Mouse (Mus musculus) hindbrain, embryonic 11.5 days (tissue): ENCODE data around the gene Clcnkb. TPM values are rescaled to one million over a fixed set of nuclear protein-coding genes. Genes with fewer than 3 reads are reported as not detected.

Experiments
- ATAC-seq: fragments of 200-750 bp; cut with Nextera tagmentation; 2 replicates; pipeline ENCODE4 v1.8.0; 2017; ENCODE audit warnings: mild to moderate bottlenecking, moderate TSS enrichment, moderate library complexity; ENCODE audit not compliant: low FRiP score
- DNase-seq: peaks from one replicate; pipeline ENCODE4 v3.0.0-alpha.2; 2015; ENCODE audit warnings: low spot score
- H3K27ac ChIP-seq: fragments of 300-500 bp; sonication (generic); 2 replicates; pipeline ENCODE4 v1.5.1; 2014; ENCODE audit warnings: mild to moderate bottlenecking, low read depth, low read length
- H3K27me3 ChIP-seq: fragments of 300-500 bp; sonication (generic); 2 replicates; pipeline ENCODE4 v1.6.1; 2014; ENCODE audit warnings: mild to moderate bottlenecking, low read length, moderate library complexity, mixed read lengths; ENCODE audit not compliant: control insufficient read depth, insufficient read depth
- H3K36me3 ChIP-seq: fragments of 300-500 bp; sonication (generic); 2 replicates; pipeline ENCODE4 v1.6.1; 2014; ENCODE audit warnings: mild to moderate bottlenecking, low read length, moderate library complexity, mixed read lengths; ENCODE audit not compliant: control insufficient read depth, insufficient read depth
- H3K4me1 ChIP-seq: fragments of 300-500 bp; sonication (generic); replicated peaks from 2 replicates; pipeline ENCODE4 v1.6.1; 2014; ENCODE audit warnings: low read length, mixed read lengths; ENCODE audit not compliant: control insufficient read depth, insufficient read depth
- H3K4me2 ChIP-seq: fragments of 300-500 bp; sonication (generic); replicated peaks from 2 replicates; pipeline ENCODE4 v1.6.1; 2014; ENCODE audit warnings: mild to moderate bottlenecking, low read depth, low read length
- H3K4me3 ChIP-seq: fragments of 300-500 bp; sonication (generic); 2 replicates; pipeline ENCODE4 v1.5.1; 2014; ENCODE audit warnings: low read depth, low read length
- H3K9ac ChIP-seq: fragments of 300-500 bp; sonication (generic); 2 replicates; pipeline ENCODE4 v1.6.1; 2014; ENCODE audit warnings: low read depth, low read length
- H3K9me3 ChIP-seq: fragments of 300-500 bp; sonication (generic); 2 replicates; pipeline ENCODE4 v1.6.1; 2016; ENCODE audit warnings: low read length; ENCODE audit not compliant: control insufficient read depth
- WGBS: fragments of 180-500 bp; shearing (Covaris S2); extraction: QIAGEN DNeasy Blood & Tissue Kit; methylation state at CpG from one replicate; pipeline ENCODE4 v1.1.7; 2014; 5-methylcytosine and 5-hydroxymethylcytosine counted together
- polyA plus RNA-seq: library from polyadenylated mRNA; unstranded; fragments of >200 nt; fragmentation: Nextera tagmentation; extraction: Ambion mirVana; gene quantifications from 2 replicates; pipeline ENCODE4 v1.2.1, GENCODE M21; 2014

Clcnkb gene
- polyA plus RNA-seq, 1 experiment from 2014 or later = not detected

- 0 out of 2 replicates have a peak, but pooled peaks have one; percentile 39 for ATAC-seq
- WGBS = 27% methylated on average over 11 of the region's 11 CpGs
- Histone ChIP-seq H3K27me3 (peaks cover 25% of the 10 kb centered on the region), H3K9ac (no peak overlapping the region), H3K36me3 (no peaks in the 10 kb centered on the region), H3K4me3 (no peak overlapping the region), H3K9me3 (no peaks in the 10 kb centered on the region), H3K4me1 (no peaks in the 10 kb centered on the region; the same call in 1 of the 2 replicates), H3K27ac (no peak overlapping the region), H3K4me2 (no peak overlapping the region)
- DNase-seq = peak; percentile 94
These were observed 52.8 kb downstream of the Clcnkb start for GRCm38 (mm10) chr4:141362937-141363548.

- H3K27ac ChIP-seq = no peak overlapping the region
- H3K9me3 ChIP-seq = no peaks in the 10 kb centered on the region
- no peaks in the 10 kb centered on the region for H3K36me3 ChIP-seq
- H3K4me1 ChIP-seq = no peaks in the 10 kb centered on the region; the same call in 1 of the 2 replicates
- no peak overlapping the region for H3K9ac ChIP-seq
- no peak overlapping the region for H3K4me2 ChIP-seq
- ATAC-seq (no peak), DNase-seq (peak; percentile 67)
- peaks cover 7% of the 10 kb centered on the region for H3K27me3 ChIP-seq
- WGBS = 32% methylated on average over 7 of the region's 7 CpGs
- H3K4me3 ChIP-seq = no peak overlapping the region
These were observed 55.0 kb downstream of the Clcnkb start for GRCm38 (mm10) chr4:141360846-141361245.

- H3K4me2 ChIP-seq = no peak overlapping the region
- 87% methylated on average over 6 of the region's 6 CpGs for WGBS
- DNase-seq (no peak), ATAC-seq (no peak)
- no peak overlapping the region for H3K9ac ChIP-seq
- H3K4me3 ChIP-seq = no peak overlapping the region
- H3K27me3 ChIP-seq = 0 out of 2 replicates have a peak, but pooled peaks cover 2% of the 10 kb centered on the region
- H3K27ac ChIP-seq = no peak overlapping the region
- no peaks in the 10 kb centered on the region for H3K36me3 ChIP-seq
- no peaks in the 10 kb centered on the region for H3K9me3 ChIP-seq
- no peaks in the 10 kb centered on the region for H3K4me1 ChIP-seq
These were observed 56.6 kb downstream of the Clcnkb start for GRCm38 (mm10) chr4:141359222-141359621.

- H3K9me3 ChIP-seq = no peaks in the 10 kb centered on the region
- H3K36me3 ChIP-seq = no peaks in the 10 kb centered on the region
- no peak for ATAC-seq
- H3K27me3 ChIP-seq = 0 out of 2 replicates have a peak, but pooled peaks cover 2% of the 10 kb centered on the region
- no peak for DNase-seq
- no peak overlapping the region for H3K27ac ChIP-seq
- no peaks in the 10 kb centered on the region; the same call in 1 of the 2 replicates for H3K4me1 ChIP-seq
- H3K9ac ChIP-seq = no peak overlapping the region
- H3K4me2 ChIP-seq = no peak overlapping the region
- H3K4me3 ChIP-seq = no peak overlapping the region
These were observed 58.0 kb downstream of the Clcnkb start for GRCm38 (mm10) chr4:141357811-141358210.

Other genes with a start within 250 kb of the Clcnkb start
- gene Rsg1, start 202.1 kb downstream of the Clcnkb start, polyA plus RNA-seq = 6.3 and 6.8 TPM in 2 replicates
- 2.1 and 3.1 TPM in 2 replicates for gene Arhgef19, start 176.5 kb downstream of the Clcnkb start, polyA plus RNA-seq
- 0.82 and 1.1 TPM in 2 replicates for gene Epha2, start 114.8 kb downstream of the Clcnkb start, polyA plus RNA-seq
- 0.69 and 0.91 TPM in 2 replicates for gene Fam131c, start 47.8 kb downstream of the Clcnkb start, polyA plus RNA-seq
- 0.22 and 0.33 TPM in 2 replicates for gene Clcnka, start 17.3 kb downstream of the Clcnkb start, polyA plus RNA-seq
- gene Hspb7, start 4.8 kb upstream of the Clcnkb start, polyA plus RNA-seq = not detected in 2 replicates
- gene Srarp, start 20.1 kb upstream of the Clcnkb start, polyA plus RNA-seq = not detected in 2 replicates
- 38.9 and 40.4 TPM in 2 replicates for gene Zbtb17, start 28.6 kb upstream of the Clcnkb start, polyA plus RNA-seq
- 17.6 and 22.0 TPM in 2 replicates for gene Spen, start 122.6 kb upstream of the Clcnkb start, polyA plus RNA-seq
- 29.1 and 31.1 TPM in 2 replicates for gene Fblim1, start 190.1 kb upstream of the Clcnkb start, polyA plus RNA-seq
- 0.33 and 0.52 TPM in 2 replicates for gene Tmem82, start 202.6 kb upstream of the Clcnkb start, polyA plus RNA-seq
- not detected in 2 replicates for gene Slc25a34, start 207.8 kb upstream of the Clcnkb start, polyA plus RNA-seq
- gene Plekhm2, start 248.9 kb upstream of the Clcnkb start, polyA plus RNA-seq = 2.5 and 3.0 TPM in 2 replicates